Mouse (Mus musculus) midbrain, embryonic 16.5 days (tissue): ENCODE results near the gene Dclk1. TPM values are rescaled to one million over a fixed set of nuclear protein-coding genes. Genes with fewer than 3 reads are reported as not detected.

ENCODE experiments used
- ATAC-seq: fragments of 200-750 bp; cut with Nextera tagmentation; 2 replicates; pipeline ENCODE4 v1.8.0; 2017; ENCODE audit warnings: moderate TSS enrichment
- H3K27ac ChIP-seq: fragments of 300-500 bp; sonication (generic); 2 replicates; pipeline ENCODE4 v1.5.1; 2014; ENCODE audit warnings: mild to moderate bottlenecking, low read length, mixed read lengths
- H3K27me3 ChIP-seq: fragments of 300-500 bp; sonication (generic); 2 replicates; pipeline ENCODE4 v1.6.1; 2014; ENCODE audit warnings: low read depth, low read length, mixed read lengths; ENCODE audit not compliant: control insufficient read depth, insufficient read depth
- H3K36me3 ChIP-seq: fragments of 300-500 bp; sonication (generic); 2 replicates; pipeline ENCODE4 v1.6.1; 2014; ENCODE audit warnings: mild to moderate bottlenecking, low read length, moderate library complexity, mixed read lengths; ENCODE audit not compliant: control insufficient read depth, insufficient read depth
- H3K4me1 ChIP-seq: fragments of 300-500 bp; sonication (generic); 2 replicates; pipeline ENCODE4 v1.6.1; 2014; ENCODE audit warnings: mild to moderate bottlenecking, low read length, mixed read lengths; ENCODE audit not compliant: control insufficient read depth, insufficient read depth
- H3K4me2 ChIP-seq: fragments of 300-500 bp; sonication (generic); 2 replicates; pipeline ENCODE4 v1.6.1; 2014; ENCODE audit warnings: mild to moderate bottlenecking, low read length, mixed read lengths
- H3K4me3 ChIP-seq: fragments of 300-500 bp; sonication (generic); 2 replicates; pipeline ENCODE4 v1.5.1; 2014; ENCODE audit warnings: low read depth, mild to moderate bottlenecking, low read length, moderate library complexity, mixed read lengths
- H3K9ac ChIP-seq: fragments of 300-500 bp; sonication (generic); 2 replicates; pipeline ENCODE4 v1.6.1; 2014; ENCODE audit warnings: low read depth, low read length, mixed read lengths
- H3K9me3 ChIP-seq: fragments of 300-500 bp; sonication (generic); replicated peaks from 2 replicates; pipeline ENCODE4 v1.6.1; 2014; ENCODE audit warnings: mild to moderate bottlenecking, low read length, mixed read lengths; ENCODE audit not compliant: control insufficient read depth, poor library complexity, severe bottlenecking
- WGBS: fragments of 180-500 bp; shearing (Covaris S2); extraction: QIAGEN DNeasy Blood & Tissue Kit; methylation state at CpG from one replicate; pipeline ENCODE4 v1.1.7; 2014; 5-methylcytosine and 5-hydroxymethylcytosine counted together
- polyA plus RNA-seq: library from polyadenylated mRNA; unstranded; fragments of >200 nt; fragmentation: Nextera tagmentation; extraction: Ambion mirVana; gene quantifications from 2 replicates; pipeline ENCODE4 v1.2.1, GENCODE M21; 2015

The Dclk1 gene
- polyA plus RNA-seq, 1 experiment from 2014 or later = 293 TPM

DNA sequence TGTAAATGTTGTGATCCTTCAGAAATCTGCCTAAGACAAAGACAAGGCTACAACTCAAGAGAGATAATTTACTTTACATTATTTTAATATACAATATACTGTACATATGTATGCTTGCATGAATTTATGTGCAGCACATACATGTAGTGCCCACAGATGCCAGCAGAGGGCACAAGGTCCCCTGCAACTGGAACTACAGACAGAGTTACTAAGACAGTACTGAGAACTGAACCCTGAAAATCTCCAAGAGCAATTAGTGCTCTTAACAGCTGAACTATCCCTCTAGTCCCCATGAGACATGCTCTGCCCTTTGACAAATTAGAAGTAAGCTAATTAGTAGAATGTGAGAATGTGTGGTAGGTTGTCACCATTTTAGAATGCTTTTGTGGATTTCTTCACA lies 169.4 kb downstream of the Dclk1 start:
- Histone ChIP-seq H3K36me3 (no peaks in the 10 kb centered on the region), H3K27ac (no peak overlapping the region), H3K9ac (no peak overlapping the region), H3K9me3 (no peaks in the 10 kb centered on the region), H3K4me1 (peaks cover 25% of the 10 kb centered on the region), H3K4me3 (no peak overlapping the region), H3K4me2 (no peak overlapping the region), H3K27me3 (no peaks in the 10 kb centered on the region)
- no peak for ATAC-seq

DNA sequence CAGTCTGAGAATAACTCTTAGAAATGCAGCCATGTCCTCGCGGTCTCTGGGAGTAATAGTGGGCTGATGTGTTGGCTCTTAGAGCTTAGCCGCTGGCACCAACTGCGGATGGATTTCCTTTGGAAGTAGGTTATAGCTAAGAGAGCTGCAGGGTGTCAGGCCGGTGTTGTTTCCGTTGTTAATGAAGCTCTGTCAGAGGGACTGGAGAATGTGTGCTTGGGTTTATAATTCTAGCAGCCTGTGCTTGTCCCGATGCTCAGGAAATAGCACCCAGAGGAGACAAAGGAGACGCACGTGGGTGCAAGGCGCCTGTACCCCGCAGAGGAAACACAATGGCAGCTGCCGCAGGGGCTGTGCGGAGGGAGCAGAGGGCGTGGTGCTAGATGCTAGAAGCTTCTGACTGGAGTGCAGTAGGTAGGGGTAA lies 173.4 kb downstream of the Dclk1 start:
- H3K4me2 ChIP-seq = peak overlapping the region; percentile 52
- peaks cover 39% of the 10 kb centered on the region for H3K4me1 ChIP-seq
- H3K9ac ChIP-seq = peak overlapping the region; percentile 59
- H3K9me3 ChIP-seq = no peaks in the 10 kb centered on the region
- H3K36me3 ChIP-seq = no peaks in the 10 kb centered on the region
- no peaks in the 10 kb centered on the region for H3K27me3 ChIP-seq
- 4% methylated on average over 14 of the region's 14 CpGs for WGBS
- 0 out of 2 replicates have a peak overlapping the region, but pooled peaks have one; percentile 14 for H3K4me3 ChIP-seq
- ATAC-seq = peak; percentile 67
- H3K27ac ChIP-seq = peak overlapping the region; percentile 97

DNA sequence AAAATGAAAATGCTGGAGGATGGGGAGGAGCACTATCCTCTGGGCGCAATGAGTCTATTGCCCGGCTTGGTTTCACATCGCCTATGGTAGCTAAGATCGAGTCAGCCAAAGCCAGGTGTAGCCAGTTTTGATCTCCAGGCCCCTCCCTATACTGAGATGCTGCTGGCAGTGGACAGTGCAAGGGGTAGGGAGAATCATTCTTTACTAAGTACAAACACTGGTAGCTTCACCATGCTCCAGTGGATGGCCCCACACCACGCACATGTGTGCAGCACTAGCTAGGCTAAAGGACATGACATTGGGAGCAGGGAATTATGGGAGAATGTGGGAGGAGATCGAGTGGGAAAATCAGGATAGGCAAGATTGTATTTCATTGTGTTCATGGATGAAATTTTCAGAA lies 176.7 kb downstream of the Dclk1 start:
- Histone ChIP-seq H3K9ac (no peak overlapping the region), H3K27ac (peak overlapping the region; percentile 69)

DNA sequence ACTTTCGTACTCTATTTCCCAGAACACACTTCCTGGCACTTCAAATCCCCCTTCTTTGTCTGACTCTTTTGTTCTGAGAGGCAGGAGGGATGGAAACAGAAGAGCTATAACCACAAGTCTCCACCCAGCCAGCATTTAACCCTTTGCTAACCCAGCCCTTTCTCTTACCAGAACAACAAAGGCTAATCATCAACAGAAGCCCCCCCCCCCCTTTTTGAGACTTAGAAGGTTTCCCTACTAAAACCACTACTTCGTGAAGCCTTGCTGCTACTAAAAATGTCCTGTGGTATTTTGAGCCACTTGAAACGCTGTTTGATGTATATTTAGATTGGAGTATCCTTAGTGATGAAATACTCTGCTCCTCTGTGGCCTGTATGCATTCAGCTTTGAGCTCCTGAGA lies 177.2 kb downstream of the Dclk1 start:
- no peak for ATAC-seq
- Histone ChIP-seq H3K27ac (peak overlapping the region; percentile 69), H3K4me2 (no peak overlapping the region), H3K27me3 (no peaks in the 10 kb centered on the region), H3K9me3 (no peaks in the 10 kb centered on the region), H3K4me3 (no peak overlapping the region), H3K36me3 (no peaks in the 10 kb centered on the region), H3K4me1 (peaks cover 60% of the 10 kb centered on the region), H3K9ac (no peak overlapping the region)
- WGBS = 13% methylated on average over 3 of the region's 3 CpGs

More for the DNA sequence above, 176.7 kb downstream of the Dclk1 start:
- H3K9me3 ChIP-seq = no peaks in the 10 kb centered on the region
- peaks cover 58% of the 10 kb centered on the region for H3K4me1 ChIP-seq
- no peak overlapping the region for H3K4me2 ChIP-seq
- no peak overlapping the region for H3K4me3 ChIP-seq
- ATAC-seq = no peak
- 59% methylated on average over 6 of the region's 6 CpGs for WGBS
- no peaks in the 10 kb centered on the region for H3K27me3 ChIP-seq
- no peaks in the 10 kb centered on the region for H3K36me3 ChIP-seq

DNA sequence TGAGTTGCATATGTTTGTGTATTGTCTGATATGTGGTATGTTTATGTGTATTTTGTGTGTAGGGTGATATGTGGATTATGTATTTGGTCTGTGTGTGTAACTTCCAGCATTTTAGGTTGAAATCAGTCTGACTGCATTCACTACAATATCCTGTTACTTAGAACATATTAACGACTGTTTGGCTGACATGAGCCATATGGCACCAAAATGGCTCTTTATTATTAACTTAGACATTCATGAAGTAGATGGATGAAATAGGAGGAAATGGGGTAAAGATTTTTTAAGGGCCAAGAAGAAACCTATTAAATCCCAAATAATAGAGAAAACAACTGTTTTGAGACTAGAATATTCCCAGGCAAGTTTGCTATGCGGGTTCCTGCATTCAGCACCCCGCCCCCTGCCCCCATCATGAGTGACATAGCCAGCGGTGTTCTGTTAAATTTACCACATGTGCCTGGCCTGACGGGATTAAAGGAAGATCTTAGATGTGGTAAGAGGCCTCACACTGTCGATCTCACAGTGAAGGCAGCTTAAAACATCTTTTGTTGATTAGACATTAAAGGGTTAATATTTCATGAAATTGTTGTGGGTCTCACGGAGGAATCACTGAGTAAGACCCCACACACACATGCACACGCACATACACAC lies 178.4 kb downstream of the Dclk1 start:
- no peak overlapping the region for H3K4me2 ChIP-seq
- no peaks in the 10 kb centered on the region for H3K9me3 ChIP-seq
- no peaks in the 10 kb centered on the region for H3K36me3 ChIP-seq
- no peak overlapping the region for H3K4me3 ChIP-seq
- ATAC-seq = no peak
- no peak overlapping the region for H3K27ac ChIP-seq
- 36% methylated on average over 8 of the region's 8 CpGs for WGBS
- H3K4me1 ChIP-seq = peaks cover 53% of the 10 kb centered on the region
- H3K9ac ChIP-seq = no peak overlapping the region
- H3K27me3 ChIP-seq = no peaks in the 10 kb centered on the region

DNA sequence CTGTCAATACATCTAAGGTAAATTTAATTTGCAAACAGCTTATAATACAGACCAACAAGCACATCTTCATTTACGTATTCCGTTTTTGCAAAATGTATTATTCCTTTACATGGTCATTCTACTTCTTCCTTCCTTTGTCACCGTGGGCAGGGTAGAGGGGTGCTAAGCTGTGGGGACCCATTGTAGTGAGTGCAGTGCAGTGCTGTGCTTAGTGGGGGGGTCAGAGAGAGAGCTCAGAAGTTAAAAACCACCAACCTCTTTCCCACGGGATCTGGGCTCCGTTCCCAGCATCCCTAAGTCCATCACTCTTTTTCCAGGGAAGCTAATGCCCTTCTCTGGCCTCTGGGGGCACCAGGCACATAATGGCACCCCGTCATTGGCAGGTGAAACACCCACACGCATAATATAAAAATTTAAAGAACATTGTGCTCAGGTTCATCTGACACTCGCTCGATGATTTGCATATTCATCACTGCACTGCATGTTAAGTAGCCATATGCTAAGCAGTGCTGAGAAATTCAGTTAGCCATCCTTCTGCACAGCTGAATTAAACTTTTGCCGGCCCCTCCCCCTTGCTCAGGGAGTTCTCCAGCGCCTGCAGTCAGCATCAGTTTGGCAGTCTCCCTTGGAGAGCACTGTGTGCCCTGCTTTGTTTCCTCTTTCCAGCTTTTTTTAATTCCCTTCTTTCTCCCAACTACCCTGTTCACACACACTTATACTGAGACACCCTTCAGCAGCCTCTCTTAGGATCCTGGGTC lies 181.7 kb downstream of the Dclk1 start:
- peak; percentile 88 for ATAC-seq
- H3K4me2 ChIP-seq = peak overlapping the region; percentile 47
- no peak overlapping the region for H3K9ac ChIP-seq
- H3K36me3 ChIP-seq = no peaks in the 10 kb centered on the region
- H3K27me3 ChIP-seq = no peaks in the 10 kb centered on the region
- peaks cover 42% of the 10 kb centered on the region for H3K4me1 ChIP-seq
- H3K4me3 ChIP-seq = peak overlapping the region; percentile 9; the same call in 1 of the 2 replicates
- H3K9me3 ChIP-seq = no peaks in the 10 kb centered on the region
- WGBS = 11% methylated on average over 11 of the region's 11 CpGs
- H3K27ac ChIP-seq = peak overlapping the region; percentile 86

DNA sequence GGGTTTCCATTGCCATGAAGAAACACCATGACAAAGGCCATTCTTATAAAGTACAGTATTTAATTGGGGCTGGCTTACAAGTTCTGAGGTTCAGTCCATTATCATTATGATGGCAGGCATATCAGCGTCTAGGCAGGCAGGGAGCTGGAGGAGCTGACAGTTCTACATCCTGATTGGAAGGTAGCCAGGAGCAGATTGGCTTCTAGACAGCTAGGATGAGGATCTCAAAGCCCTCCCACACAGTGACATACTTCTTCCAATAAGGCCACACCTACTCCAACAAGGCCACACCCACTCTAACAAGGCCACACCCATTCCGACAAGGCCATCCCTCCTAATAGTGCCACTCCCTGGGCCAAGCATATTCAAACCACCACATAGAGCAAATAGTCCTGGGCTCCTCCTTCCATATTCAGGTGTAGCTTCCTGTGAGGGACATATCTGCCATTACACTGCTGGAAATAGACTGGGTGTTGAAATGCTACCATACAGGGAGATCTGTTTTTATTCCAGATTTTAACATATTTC lies 187.9 kb downstream of the Dclk1 start:
- Histone ChIP-seq H3K9ac (no peak overlapping the region), H3K36me3 (no peaks in the 10 kb centered on the region), H3K4me3 (no peak overlapping the region), H3K4me2 (no peak overlapping the region), H3K27ac (no peak overlapping the region; the same call in 1 of the 2 replicates), H3K27me3 (no peaks in the 10 kb centered on the region), H3K4me1 (peaks cover 8% of the 10 kb centered on the region), H3K9me3 (no peaks in the 10 kb centered on the region)
- WGBS = 88% methylated on average over 2 of the region's 2 CpGs
- ATAC-seq = peak; percentile 36; the same call in 1 of the 2 replicates

DNA sequence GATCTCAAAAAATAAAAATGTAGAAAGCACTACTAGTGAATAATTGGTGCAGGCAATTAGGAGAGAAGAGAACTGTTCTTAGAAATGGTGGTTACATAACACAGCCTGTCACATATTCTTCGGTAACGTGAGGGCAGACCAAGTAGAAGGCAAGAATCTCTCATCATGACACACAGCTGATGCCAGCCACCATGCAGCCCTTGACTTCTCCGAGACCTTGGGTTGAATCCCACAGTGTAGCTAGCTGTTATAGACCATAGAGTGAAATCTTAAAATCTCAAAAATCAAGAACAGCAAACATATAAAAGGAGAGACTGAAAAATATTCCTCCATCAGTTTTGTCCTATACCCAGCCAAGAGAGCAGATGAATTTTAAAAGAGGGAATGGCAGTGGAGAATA lies 189.1 kb downstream of the Dclk1 start:
- no peak overlapping the region for H3K9ac ChIP-seq
- ATAC-seq = no peak
- H3K4me2 ChIP-seq = no peak overlapping the region
- WGBS = 87% methylated on average over 3 of the region's 3 CpGs
- H3K9me3 ChIP-seq = no peaks in the 10 kb centered on the region
- no peak overlapping the region for H3K27ac ChIP-seq
- H3K36me3 ChIP-seq = no peaks in the 10 kb centered on the region
- H3K4me3 ChIP-seq = no peak overlapping the region
- no peaks in the 10 kb centered on the region for H3K27me3 ChIP-seq
- H3K4me1 ChIP-seq = peaks cover 7% of the 10 kb centered on the region

DNA sequence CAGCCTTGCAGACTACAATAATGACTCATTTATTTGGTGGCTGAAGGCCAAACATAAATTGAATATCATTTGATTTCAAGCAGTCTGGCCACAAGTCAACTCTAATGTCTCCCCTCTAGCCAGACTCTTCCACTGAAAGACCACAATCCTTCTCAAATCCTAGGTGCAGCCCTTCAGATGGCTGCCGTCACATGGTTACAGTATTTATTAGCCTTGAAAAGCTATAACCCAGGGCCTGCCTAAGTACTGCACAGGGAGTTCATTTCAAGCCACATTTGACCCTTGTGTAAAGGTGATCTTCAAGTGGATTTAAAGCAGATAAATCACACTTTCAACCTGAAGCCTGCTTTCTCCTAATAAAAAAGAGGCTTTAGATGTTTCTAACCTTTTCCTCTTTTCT lies 192.1 kb downstream of the Dclk1 start:
- Histone ChIP-seq H3K36me3 (no peaks in the 10 kb centered on the region), H3K27me3 (no peaks in the 10 kb centered on the region), H3K9me3 (no peaks in the 10 kb centered on the region), H3K4me3 (no peak overlapping the region), H3K4me1 (peaks cover 7% of the 10 kb centered on the region), H3K4me2 (no peak overlapping the region), H3K27ac (no peak overlapping the region; the same call in 1 of the 2 replicates), H3K9ac (no peak overlapping the region)
- 61% methylated on average over 1 of the region's 1 CpGs for WGBS
- ATAC-seq = 0 out of 2 replicates have a peak, but pooled peaks have one; percentile 37
